Mouse (Mus musculus) megakaryocyte, embryonic 14.5 days (primary cell): ENCODE measurements at regions not wholly inside any gene's neighbourhood (a gene's known extent, or its start where the extent isn't known, plus 50 kb on each side); places are given as distances from the start of the nearest gene placed in this dataset.

ENCODE experiments used
- FLI1 ChIP-seq: IDR thresholded peaks from 2 replicates; pipeline ENCODE4 v1.6.1; 2012; ENCODE audit warnings: low read length, inconsistent platforms, mixed read lengths
- GATA1 ChIP-seq: IDR thresholded peaks from 3 replicates; pipeline ENCODE4 v1.6.1; 2012; ENCODE audit warnings: mixed read lengths, low read length, inconsistent platforms, borderline replicate concordance

DNA sequence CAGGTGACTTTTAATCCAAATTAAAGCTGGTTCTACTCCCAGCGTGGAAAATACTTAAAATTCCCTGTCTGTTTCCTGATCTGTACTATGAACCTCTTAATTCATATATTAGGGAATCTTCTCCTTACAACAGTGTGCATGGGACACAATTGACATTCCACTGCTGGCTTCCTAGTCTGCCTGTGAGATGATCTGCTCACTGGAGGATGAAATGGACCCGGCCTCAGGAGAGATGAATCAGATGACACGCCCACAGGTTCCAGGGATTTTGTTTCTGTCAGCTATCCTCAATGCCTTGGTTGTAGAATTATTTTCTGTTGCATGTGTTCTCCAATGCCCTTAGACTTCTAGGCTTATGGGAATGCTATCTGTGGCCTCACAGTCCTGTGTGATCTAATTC is 231.9 kb upstream of the Ntm start:
- no peak for TF ChIP-seq GATA1
- no peak for TF ChIP-seq FLI1
